Mouse (Mus musculus) retina, postnatal 1 day (tissue): Measurements from ENCODE around the gene Ets1.

Source experiments
- DNase-seq: peaks from one replicate; pipeline ENCODE4 v3.0.0-alpha.2; 2012

The Ets1 gene

GRCm38 (mm10) chr9:32635627-32636385 is at the start of gene Ets1:
TSS of gene Ets1 (plus strand) at chr9:32636221.
- peak; percentile 64 for DNase-seq

GRCm38 (mm10) chr9:32589900-32590299 is 46.1 kb upstream of the Ets1 start:
- DNase-seq: peak; percentile 86

GRCm38 (mm10) chr9:32590571-32590970 is 45.5 kb upstream of the Ets1 start:
- DNase-seq: peak; percentile 69

GRCm38 (mm10) chr9:32591732-32592582 is 44.1 kb upstream of the Ets1 start:
- peak; percentile 92 for DNase-seq

GRCm38 (mm10) chr9:32592583-32592890 is 43.5 kb upstream of the Ets1 start:
- peak; percentile 96 for DNase-seq

GRCm38 (mm10) chr9:32593816-32594215 is 42.2 kb upstream of the Ets1 start:
- DNase-seq: no peak

GRCm38 (mm10) chr9:32594346-32594745 is 41.7 kb upstream of the Ets1 start:
- peak; percentile 27 for DNase-seq

GRCm38 (mm10) chr9:32595076-32595820 is 40.8 kb upstream of the Ets1 start:
- DNase-seq: no peak

- DNase-seq: no peak
These were observed 39.7 kb upstream of the Ets1 start for GRCm38 (mm10) chr9:32596366-32596765.

- no peak for DNase-seq
These were observed 34.1 kb upstream of the Ets1 start for GRCm38 (mm10) chr9:32601953-32602352.

- DNase-seq: no peak
These were observed 32.9 kb upstream of the Ets1 start for GRCm38 (mm10) chr9:32603097-32603496.

- no peak for DNase-seq
These were observed 28.8 kb upstream of the Ets1 start for GRCm38 (mm10) chr9:32607218-32607617.

- DNase-seq: no peak
These were observed 27.0 kb upstream of the Ets1 start for GRCm38 (mm10) chr9:32608831-32609610.

GRCm38 (mm10) chr9:32610218-32610617 is 25.8 kb upstream of the Ets1 start:
- DNase-seq: no peak

GRCm38 (mm10) chr9:32610631-32611030 is 25.4 kb upstream of the Ets1 start:
- no peak for DNase-seq

- DNase-seq: no peak
These were observed 24.7 kb upstream of the Ets1 start for GRCm38 (mm10) chr9:32611340-32611739.

- no peak for DNase-seq
These were observed 23.6 kb upstream of the Ets1 start for GRCm38 (mm10) chr9:32612426-32612825.

- DNase-seq: no peak
These were observed 23.1 kb upstream of the Ets1 start for GRCm38 (mm10) chr9:32612861-32613421.

GRCm38 (mm10) chr9:32614191-32614590 is 21.8 kb upstream of the Ets1 start:
- DNase-seq: no peak

- no peak for DNase-seq
These were observed 20.6 kb upstream of the Ets1 start for GRCm38 (mm10) chr9:32615461-32615860.

- peak; percentile 73 for DNase-seq
These were observed 20.0 kb upstream of the Ets1 start for GRCm38 (mm10) chr9:32615986-32616385.
